Mouse (Mus musculus) midbrain, embryonic 15.5 days (tissue): Measurements from ENCODE around the gene Fosb. TPM values are rescaled to one million over a fixed set of nuclear protein-coding genes. Genes with fewer than 3 reads are reported as not detected.

Experiments used
- ATAC-seq: fragments of 200-750 bp; cut with Nextera tagmentation; replicated peaks from 2 replicates; pipeline ENCODE4 v1.8.0; 2017; ENCODE audit warnings: moderate TSS enrichment
- H3K27ac ChIP-seq: fragments of 300-500 bp; sonication (generic); 2 replicates; pipeline ENCODE4 v1.5.1; 2015; ENCODE audit warnings: mild to moderate bottlenecking, inconsistent platforms
- H3K27me3 ChIP-seq: fragments of 300-500 bp; sonication (generic); replicated peaks from 2 replicates; pipeline ENCODE4 v1.6.1; 2015; ENCODE audit warnings: inconsistent platforms
- H3K36me3 ChIP-seq: fragments of 300-500 bp; sonication (generic); replicated peaks from 2 replicates; pipeline ENCODE4 v1.6.1; 2015; ENCODE audit warnings: inconsistent platforms
- H3K4me1 ChIP-seq: fragments of 300-500 bp; sonication (generic); 2 replicates; pipeline ENCODE4 v1.6.1; 2015; ENCODE audit warnings: inconsistent platforms
- H3K4me2 ChIP-seq: fragments of 300-500 bp; sonication (generic); 2 replicates; pipeline ENCODE4 v1.6.1; 2015; ENCODE audit warnings: inconsistent platforms, mild to moderate bottlenecking, moderate library complexity
- H3K4me3 ChIP-seq: fragments of 300-500 bp; sonication (generic); 2 replicates; pipeline ENCODE4 v1.5.1; 2015; ENCODE audit warnings: mild to moderate bottlenecking, inconsistent platforms
- H3K9ac ChIP-seq: fragments of 300-500 bp; sonication (generic); 2 replicates; pipeline ENCODE4 v1.6.1; 2015; ENCODE audit warnings: mild to moderate bottlenecking, inconsistent platforms
- H3K9me3 ChIP-seq: fragments of 300-500 bp; sonication (generic); 2 replicates; pipeline ENCODE4 v1.6.1; 2016; ENCODE audit warnings: inconsistent platforms
- WGBS: fragments of 180-500 bp; shearing (Covaris S2); methylation state at CpG from one replicate; pipeline ENCODE4 v1.1.7; 2015; ENCODE audit warnings: mixed read lengths; 5-methylcytosine and 5-hydroxymethylcytosine counted together
- polyA plus RNA-seq: library from polyadenylated mRNA; unstranded; fragments of >200 nt; fragmentation: Nextera tagmentation; extraction: Ambion mirVana; gene quantifications from 2 replicates; pipeline ENCODE4 v1.2.1, GENCODE M21; 2015

The Fosb gene
- polyA plus RNA-seq, 1 experiment from 2014 or later, result not detected

DNA sequence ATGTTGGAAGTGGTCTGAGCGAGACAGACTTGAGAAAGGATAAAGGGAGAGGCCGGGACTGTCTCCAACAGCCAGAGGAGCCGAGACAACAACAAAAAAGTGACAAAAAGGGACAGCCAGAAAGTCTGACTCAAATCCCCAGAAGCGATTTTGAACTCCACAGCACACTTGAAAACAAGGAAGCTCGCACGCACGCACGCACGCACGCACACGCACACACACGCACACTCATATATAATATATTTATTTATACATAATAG lies 6.9 kb downstream of the Fosb start:
- no peak overlapping the region for H3K4me3 ChIP-seq
- H3K27me3 ChIP-seq, result peaks cover 51% of the 10 kb centered on the region
- no peak overlapping the region for H3K9ac ChIP-seq
- H3K9me3 ChIP-seq, result no peaks in the 10 kb centered on the region
- no peak overlapping the region for H3K27ac ChIP-seq
- 77% methylated on average over 12 of the region's 12 CpGs for WGBS
- peaks cover 43% of the 10 kb centered on the region for H3K4me1 ChIP-seq
- no peak overlapping the region for H3K4me2 ChIP-seq
- no peaks in the 10 kb centered on the region for H3K36me3 ChIP-seq
- no peak for ATAC-seq

DNA sequence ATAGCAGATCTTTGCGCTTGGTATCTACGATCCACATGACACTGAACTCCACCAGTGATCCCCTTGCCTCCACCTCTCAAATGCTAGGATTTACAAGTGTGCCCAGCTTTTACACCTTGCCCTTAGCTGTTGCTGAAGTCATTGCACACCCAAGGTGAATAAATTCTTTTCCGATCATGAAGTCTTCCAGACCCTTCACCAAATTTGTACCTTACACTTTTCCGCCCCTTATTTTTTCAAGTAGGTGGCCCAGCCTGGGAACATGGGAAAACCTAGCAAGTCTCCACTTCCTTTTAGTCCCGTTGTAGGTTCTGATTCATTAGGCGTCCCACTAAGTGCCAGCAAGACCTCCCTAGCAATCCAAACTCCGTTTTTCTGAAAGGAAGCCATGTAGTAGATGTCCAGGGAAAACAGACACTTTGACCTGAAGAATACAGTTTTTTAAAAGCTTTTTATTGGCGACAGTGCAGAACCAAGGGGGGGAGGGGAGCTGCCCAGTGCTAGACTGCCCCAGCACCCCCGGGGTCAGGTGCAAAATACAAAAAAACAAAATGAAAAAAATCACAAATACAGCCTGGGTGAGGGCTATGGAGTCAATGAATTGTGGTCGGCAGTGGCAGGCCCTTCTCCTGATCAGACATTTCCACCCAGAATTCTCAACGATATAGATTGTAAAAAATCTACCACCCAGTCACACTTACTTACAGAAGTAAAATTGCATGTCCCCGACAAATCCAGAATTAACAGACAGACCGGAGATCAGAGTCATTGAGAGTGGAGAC lies 7.4 kb downstream of the Fosb start:
- Histone ChIP-seq H3K27me3 (peaks cover 51% of the 10 kb centered on the region), H3K27ac (no peak overlapping the region), H3K4me1 (peaks cover 38% of the 10 kb centered on the region), H3K9ac (peak overlapping the region; percentile 39), H3K36me3 (no peaks in the 10 kb centered on the region), H3K4me2 (peak overlapping the region; percentile 78), H3K4me3 (peak overlapping the region; percentile 50), H3K9me3 (no peaks in the 10 kb centered on the region)
- no peak for ATAC-seq
- 47% methylated on average over 13 of the region's 13 CpGs for WGBS

DNA sequence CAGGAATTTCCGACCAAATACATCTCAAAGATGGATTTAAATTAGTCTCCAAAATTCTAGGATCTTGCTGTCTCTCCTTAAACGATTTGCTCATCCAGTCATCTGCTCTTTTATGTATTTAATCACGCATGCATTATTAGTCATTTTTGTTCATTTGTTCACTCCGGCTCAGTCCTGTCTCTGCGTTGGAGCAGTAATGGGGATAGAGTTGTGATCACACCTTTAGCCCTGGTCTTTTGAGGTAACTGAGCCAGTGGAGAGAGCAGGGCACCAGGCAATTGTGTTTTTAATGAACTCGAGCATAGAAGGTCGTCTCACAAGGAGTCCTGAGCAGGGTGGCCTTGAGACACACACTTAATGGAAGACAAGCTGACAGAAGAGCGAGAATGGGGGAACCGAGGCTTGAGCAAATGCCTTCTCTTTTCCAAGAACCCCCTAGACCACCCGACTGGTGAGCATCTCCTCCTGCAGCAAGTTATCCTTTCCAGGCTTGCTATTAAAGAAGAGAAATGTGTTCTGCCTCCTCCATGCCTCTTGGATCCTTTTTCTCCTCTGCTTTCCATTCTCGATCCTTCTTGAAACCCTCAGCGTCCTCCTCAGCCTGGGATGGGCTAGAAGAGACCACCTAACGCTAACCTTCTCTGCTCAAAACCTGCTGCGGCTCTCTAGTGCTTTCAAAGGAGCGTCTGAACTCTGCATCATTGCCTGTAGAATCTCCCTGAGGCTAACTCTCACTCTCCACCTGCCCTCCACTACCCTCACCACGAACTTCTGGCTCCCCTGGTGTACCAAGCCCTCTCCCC lies 8.2 kb downstream of the Fosb start:
- Histone ChIP-seq H3K9ac (peak overlapping the region; percentile 39), H3K4me1 (peaks cover 37% of the 10 kb centered on the region), H3K36me3 (no peaks in the 10 kb centered on the region), H3K27ac (peak overlapping the region; percentile 46; the same call in 1 of the 2 replicates), H3K9me3 (no peaks in the 10 kb centered on the region), H3K4me2 (peak overlapping the region; percentile 78), H3K27me3 (peaks cover 43% of the 10 kb centered on the region), H3K4me3 (peak overlapping the region; percentile 50)
- no peak; the same call in 1 of the 2 replicates for ATAC-seq
- 9% methylated on average over 16 of the region's 16 CpGs for WGBS

GRCm38 (mm10) chr7:19300501-19301421 lies 9.1 kb downstream of the Fosb start:
- peak overlapping the region; percentile 39 for H3K9ac ChIP-seq
- ATAC-seq, result peak; percentile 86
- peak overlapping the region; percentile 50 for H3K4me3 ChIP-seq
- H3K36me3 ChIP-seq, result 0 out of 2 replicates have a peak, but pooled peaks cover 3% of the 10 kb centered on the region
- peaks cover 34% of the 10 kb centered on the region for H3K27me3 ChIP-seq
- under 1% methylated on average over 29 of the region's 29 CpGs for WGBS
- peaks cover 37% of the 10 kb centered on the region for H3K4me1 ChIP-seq
- peak overlapping the region; percentile 46; the same call in 1 of the 2 replicates for H3K27ac ChIP-seq
- no peaks in the 10 kb centered on the region for H3K9me3 ChIP-seq
- peak overlapping the region; percentile 78 for H3K4me2 ChIP-seq

DNA sequence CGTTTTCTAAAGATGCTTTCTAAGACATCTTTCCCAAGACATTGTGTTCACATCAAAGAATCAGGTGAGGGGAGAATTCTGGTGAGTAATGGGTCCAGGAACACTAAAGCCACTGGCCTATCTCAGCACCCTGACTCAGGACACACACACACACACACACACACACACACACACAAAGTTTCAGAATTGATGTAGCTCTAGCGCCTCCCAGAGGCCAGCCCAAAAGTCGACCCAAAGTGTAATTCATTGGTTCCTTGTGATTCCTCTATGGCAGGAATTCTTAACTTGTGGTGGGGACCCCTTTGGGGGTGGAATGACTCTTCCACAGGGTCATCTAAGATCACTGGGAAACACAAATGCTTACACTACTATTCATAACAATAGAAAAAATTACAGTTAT lies 10.7 kb downstream of the Fosb start:
- Histone ChIP-seq H3K27me3 (peaks cover 18% of the 10 kb centered on the region), H3K27ac (no peak overlapping the region), H3K4me3 (no peak overlapping the region), H3K4me1 (peaks cover 25% of the 10 kb centered on the region), H3K4me2 (no peak overlapping the region), H3K36me3 (0 out of 2 replicates have a peak, but pooled peaks cover 10% of the 10 kb centered on the region), H3K9me3 (no peaks in the 10 kb centered on the region), H3K9ac (no peak overlapping the region)
- no peak for ATAC-seq
- WGBS, result 20% methylated on average over 3 of the region's 3 CpGs

GRCm38 (mm10) chr7:19297794-19298193 lies 12.1 kb downstream of the Fosb start:
- peaks cover 18% of the 10 kb centered on the region for H3K4me1 ChIP-seq
- no peak overlapping the region for H3K4me3 ChIP-seq
- no peak for ATAC-seq
- no peak overlapping the region for H3K9ac ChIP-seq
- no peaks in the 10 kb centered on the region for H3K9me3 ChIP-seq
- H3K4me2 ChIP-seq, result no peak overlapping the region
- no peak overlapping the region for H3K27ac ChIP-seq
- H3K27me3 ChIP-seq, result peaks cover 8% of the 10 kb centered on the region
- peaks cover 21% of the 10 kb centered on the region for H3K36me3 ChIP-seq
- 93% methylated on average over 5 of the region's 5 CpGs for WGBS

GRCm38 (mm10) chr7:19297034-19297433 lies 12.8 kb downstream of the Fosb start:
- H3K9me3 ChIP-seq, result no peaks in the 10 kb centered on the region
- H3K4me2 ChIP-seq, result no peak overlapping the region
- H3K4me3 ChIP-seq, result no peak overlapping the region
- peaks cover under 1% of the 10 kb centered on the region; the same call in 1 of the 2 replicates for H3K27me3 ChIP-seq
- no peak overlapping the region for H3K9ac ChIP-seq
- H3K27ac ChIP-seq, result no peak overlapping the region
- H3K36me3 ChIP-seq, result peaks cover 21% of the 10 kb centered on the region
- H3K4me1 ChIP-seq, result peaks cover 13% of the 10 kb centered on the region
- no peak for ATAC-seq
- 90% methylated on average over 6 of the region's 6 CpGs for WGBS

DNA sequence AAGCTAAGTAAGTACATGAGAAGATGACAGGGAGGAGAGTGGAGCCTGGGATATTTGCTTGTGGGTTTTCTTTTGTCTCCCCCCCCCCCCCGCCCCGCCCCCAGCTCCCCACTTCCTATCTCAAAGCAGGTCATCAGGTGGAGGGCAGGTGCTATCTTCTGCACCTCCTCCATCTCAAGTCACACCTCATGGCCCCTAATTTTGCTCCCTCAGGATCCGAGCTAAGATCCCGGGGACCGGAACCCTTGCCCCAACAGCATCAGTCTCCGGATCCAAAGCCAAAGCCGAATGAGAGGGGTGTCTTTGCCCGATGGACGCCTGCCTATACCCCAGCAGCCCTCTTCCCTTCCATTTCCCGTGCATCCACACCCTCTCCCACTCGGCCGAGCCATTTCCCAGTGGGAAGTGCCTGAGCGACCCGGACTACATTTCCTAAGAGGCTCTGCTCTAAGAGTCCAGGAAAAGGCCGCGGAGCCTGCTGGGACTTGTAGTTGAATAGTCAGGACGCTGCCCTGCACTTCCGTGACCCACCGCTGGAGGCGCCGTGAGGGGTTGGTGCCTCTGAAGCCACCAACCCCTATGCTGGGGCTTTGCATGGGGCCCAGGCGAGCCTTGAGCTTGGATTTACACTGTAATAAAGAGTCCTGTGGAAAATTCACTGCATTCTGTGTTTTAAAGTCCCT lies 14.2 kb downstream of the Fosb start:
- H3K36me3 ChIP-seq, result peaks cover 21% of the 10 kb centered on the region
- H3K27ac ChIP-seq, result 0 out of 2 replicates have a peak overlapping the region, but pooled peaks have one; percentile 40
- 15% methylated on average over 20 of the region's 22 CpGs for WGBS
- no peaks in the 10 kb centered on the region for H3K9me3 ChIP-seq
- peak overlapping the region; percentile 40 for H3K4me2 ChIP-seq
- H3K4me3 ChIP-seq, result peak overlapping the region; percentile 7; the same call in 1 of the 2 replicates
- peaks cover 10% of the 10 kb centered on the region for H3K4me1 ChIP-seq
- H3K9ac ChIP-seq, result no peak overlapping the region
- ATAC-seq, result peak; percentile 64
- no peaks in the 10 kb centered on the region for H3K27me3 ChIP-seq

GRCm38 (mm10) chr7:19290969-19291596 lies 18.8 kb downstream of the Fosb start:
- ATAC-seq, result 0 out of 2 replicates have a peak, but pooled peaks have one; percentile 17
- no peaks in the 10 kb centered on the region for H3K27me3 ChIP-seq
- H3K4me1 ChIP-seq, result peaks cover 8% of the 10 kb centered on the region
- H3K9ac ChIP-seq, result no peak overlapping the region
- 0 out of 2 replicates have a peak overlapping the region, but pooled peaks have one; percentile 4 for H3K27ac ChIP-seq
- WGBS, result 5% methylated on average over 20 of the region's 20 CpGs
- H3K36me3 ChIP-seq, result peaks cover 42% of the 10 kb centered on the region
- H3K9me3 ChIP-seq, result no peaks in the 10 kb centered on the region
- peak overlapping the region; percentile 2; the same call in 1 of the 2 replicates for H3K4me3 ChIP-seq
- peak overlapping the region; percentile 34 for H3K4me2 ChIP-seq

DNA sequence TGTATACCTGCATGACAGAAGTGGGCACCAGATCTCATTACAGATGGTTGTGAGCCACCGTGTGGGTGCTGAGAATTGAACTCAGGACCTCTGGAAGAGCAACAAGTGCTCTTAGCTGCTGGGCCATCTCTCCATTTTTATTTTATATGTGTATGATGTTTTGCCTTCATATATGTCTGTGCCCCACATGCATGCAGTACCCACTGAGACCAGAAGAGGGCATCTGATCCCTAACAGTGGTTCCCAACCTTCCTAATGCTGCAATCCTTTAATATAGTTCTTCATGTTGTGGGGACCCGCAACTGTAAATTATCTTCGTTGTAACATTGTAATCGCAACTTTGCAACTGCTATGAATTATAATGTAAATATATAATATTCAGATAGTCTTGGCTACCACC lies 25.1 kb downstream of the Fosb start:
- no peak for ATAC-seq
- peak overlapping the region; percentile 64; the same call in 1 of the 2 replicates for H3K4me2 ChIP-seq

GRCm38 (mm10) chr7:19283406-19283804 lies 26.4 kb downstream of the Fosb start:
- Histone ChIP-seq H3K9me3 (no peaks in the 10 kb centered on the region), H3K4me2 (peak overlapping the region; percentile 64), H3K9ac (peak overlapping the region; percentile 98), H3K27me3 (peaks cover 29% of the 10 kb centered on the region), H3K4me1 (peaks cover 29% of the 10 kb centered on the region), H3K36me3 (peaks cover 17% of the 10 kb centered on the region; the same call in 1 of the 2 replicates), H3K27ac (peak overlapping the region; percentile 93), H3K4me3 (peak overlapping the region; percentile 87)
- peak; percentile 22 for ATAC-seq
- WGBS, result 18% methylated on average over 14 of the region's 14 CpGs

More for the DNA sequence above, 25.1 kb downstream of the Fosb start:
- Histone ChIP-seq H3K9ac (no peak overlapping the region), H3K27ac (no peak overlapping the region), H3K27me3 (peaks cover 16% of the 10 kb centered on the region), H3K4me1 (peaks cover 20% of the 10 kb centered on the region), H3K36me3 (peaks cover 23% of the 10 kb centered on the region; the same call in 1 of the 2 replicates), H3K4me3 (no peak overlapping the region), H3K9me3 (no peaks in the 10 kb centered on the region)
- 37% methylated on average over 4 of the region's 4 CpGs for WGBS
